Mouse (Mus musculus) spleen, embryonic (tissue): ENCODE data around the gene Metrn.

Experiments used
- CTCF ChIA-PET: fragments of 350-600 bp; sonication (Branson Sonifier 250); formaldehyde crosslinking; loops from one replicate; lab custom pipeline; 2022; lab: Charles Lee

Gene Metrn

DNA sequence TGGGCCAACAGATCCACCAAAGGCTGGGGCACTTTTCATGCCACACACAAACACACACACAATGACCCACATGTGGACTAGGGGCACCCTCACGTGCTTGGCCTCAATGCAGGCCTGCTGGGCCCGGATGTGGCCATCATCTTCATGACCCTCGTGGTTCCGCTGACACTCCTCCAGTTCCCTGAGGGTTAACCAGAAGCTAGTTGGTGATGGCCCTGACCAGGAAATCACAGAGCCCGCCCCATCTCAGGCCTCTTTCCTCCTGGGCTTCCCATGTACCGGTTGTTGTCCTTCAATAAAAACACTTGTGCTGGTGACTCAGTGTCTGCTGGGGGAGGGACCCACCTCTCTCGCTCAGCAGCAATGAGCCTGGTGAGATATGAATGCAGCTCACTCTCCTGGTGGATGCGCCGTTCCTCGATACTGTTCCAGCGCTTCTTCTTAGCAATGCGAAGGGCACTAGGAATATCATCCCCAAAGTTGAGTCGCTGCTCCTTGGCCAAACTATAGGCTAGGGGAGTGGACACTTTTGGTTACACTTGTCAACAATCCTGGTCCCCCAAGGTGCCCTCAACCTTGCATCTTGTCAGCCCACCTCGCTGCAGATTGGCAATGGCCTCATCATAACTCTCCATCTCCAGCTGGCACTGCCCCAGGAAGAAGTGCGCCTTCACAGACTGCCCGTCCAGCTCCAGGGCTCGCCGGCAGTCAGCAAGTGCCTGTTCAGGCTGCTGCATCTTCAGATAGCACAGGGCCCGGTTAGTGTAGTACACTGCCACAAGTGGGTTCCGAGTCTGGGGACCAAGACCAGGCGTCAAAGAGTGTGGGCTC lies 34.7 kb upstream of the Metrn start:
- CTCF ChIA-PET: no interaction called here

DNA sequence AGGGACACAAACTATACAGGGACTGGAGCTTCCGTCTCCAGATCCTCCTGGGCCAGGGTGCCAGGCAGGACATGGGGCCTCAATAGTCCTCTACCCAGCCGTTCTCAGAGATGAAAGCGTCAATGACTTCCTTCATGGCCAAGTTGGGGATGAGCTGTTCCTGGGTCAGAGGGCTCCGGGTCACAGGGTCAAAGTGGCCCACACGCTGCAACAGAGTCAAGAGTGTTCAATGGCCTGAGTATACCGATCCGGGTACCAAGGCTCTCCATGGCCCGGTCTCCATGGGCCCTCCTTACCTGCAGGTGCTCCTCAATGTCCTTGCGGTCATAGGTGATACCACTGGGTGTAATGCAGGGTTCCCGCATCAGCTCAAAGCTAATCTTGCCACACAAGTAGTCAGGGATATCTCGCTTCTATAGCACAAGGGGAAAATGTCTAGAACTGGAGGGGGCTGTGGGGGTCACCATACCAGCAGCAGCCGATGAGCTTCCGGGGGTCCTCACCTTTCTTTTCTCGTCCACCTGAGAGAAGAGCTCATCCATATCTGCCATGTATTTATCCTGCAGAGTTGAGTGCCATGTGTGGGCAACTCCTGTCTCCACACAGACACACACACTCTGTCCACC lies 34.0 kb upstream of the Metrn start:
- CTCF ChIA-PET: interaction anchor here (0.7 kb wide), 1 partner anchor 210 kb away, joined by 5 read pairs; no protein-coding TSS in a partner anchor

DNA sequence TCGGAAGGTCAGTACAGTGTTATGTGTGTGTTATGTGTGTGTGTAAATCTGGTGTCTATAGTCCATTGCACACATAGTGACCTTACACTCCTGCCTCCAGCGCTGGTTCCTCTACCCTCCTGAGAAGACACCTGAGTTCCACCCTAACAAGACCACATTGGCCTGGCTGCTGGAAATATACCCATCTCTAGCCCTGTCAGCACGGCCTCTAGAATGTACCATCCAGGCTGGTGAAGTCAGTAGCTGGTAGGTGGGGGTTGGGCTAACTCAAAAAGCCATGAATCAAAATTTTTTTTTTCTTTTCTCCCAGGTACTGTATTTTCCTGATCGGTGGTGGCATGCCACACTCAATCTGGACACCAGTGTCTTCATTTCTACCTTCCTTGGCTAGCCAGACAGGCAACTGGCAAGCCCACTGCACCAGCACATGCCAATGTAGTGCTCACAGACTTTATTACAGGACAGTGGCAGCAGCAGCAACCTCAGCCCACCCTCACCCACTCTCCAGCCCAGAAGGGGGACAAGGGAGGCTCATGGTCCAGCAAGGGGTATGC lies 33.3 kb upstream of the Metrn start:
- CTCF ChIA-PET: no interaction called here

DNA sequence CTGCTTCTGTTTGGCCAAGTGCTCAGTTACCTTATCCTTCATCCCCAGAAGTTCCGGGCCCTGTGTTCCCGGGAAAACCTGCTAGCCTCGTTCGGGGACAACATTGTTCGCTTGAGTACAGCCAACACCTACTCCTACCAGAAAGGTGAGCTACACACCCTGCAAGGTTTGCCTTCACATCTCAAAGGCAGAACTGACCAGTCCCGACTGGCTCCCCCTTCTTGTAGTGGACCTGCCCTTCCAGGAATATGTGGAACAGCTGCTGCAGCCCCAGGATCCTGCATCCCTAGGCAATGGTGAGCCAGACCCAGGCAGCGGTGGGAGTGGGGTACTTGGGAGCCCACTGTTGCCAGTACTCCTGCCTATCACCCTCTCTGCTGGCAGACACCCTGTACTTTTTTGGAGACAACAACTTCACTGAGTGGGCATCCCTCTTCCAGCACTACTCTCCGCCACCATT lies 32.7 kb upstream of the Metrn start:
- CTCF ChIA-PET: no interaction called here

DNA sequence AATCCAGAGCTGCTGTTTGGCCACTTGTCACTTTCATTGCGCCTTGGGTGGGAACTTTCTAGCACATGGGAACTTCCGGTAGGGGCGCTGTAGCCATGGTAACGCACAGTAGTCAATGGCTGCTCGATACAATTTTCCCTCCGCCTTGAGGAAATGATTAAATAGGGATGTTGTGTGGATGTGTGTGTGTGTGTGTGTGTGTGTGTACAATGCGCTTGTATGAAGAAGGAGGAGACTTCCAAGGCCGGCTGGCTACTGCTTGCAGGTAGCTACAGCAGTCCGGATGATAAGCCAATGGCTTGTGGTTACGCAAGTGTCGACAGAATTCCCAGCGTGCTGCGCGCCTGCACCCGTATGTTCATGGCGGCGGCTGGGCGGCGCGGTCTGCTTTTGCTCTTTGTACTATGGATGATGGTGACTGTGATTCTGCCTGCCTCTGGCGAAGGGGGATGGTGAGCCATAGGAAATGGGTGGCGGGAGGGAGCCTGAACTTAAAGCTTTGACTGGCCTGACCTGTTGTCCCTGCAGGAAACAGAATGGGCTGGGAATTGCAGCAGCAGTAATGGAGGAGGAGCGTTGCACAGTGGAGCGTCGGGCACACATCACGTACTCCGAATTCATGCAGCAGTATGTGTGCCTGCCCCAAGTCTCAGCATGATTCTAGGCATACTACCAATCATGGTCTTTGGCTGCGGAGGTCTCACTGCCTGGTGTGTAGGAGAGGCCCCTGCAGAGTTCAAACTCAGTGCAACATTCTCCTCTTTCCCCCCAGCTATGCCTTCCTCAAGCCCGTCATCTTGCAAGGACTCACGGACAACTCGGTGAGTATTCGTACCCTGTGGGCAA lies 32.0 kb upstream of the Metrn start, which contains the start of gene Jmjd8:
Gene Jmjd8, plus strand, starts transcription at position 156 of the 846 bp plus-strand sequence.
- CTCF ChIA-PET: interaction anchor here (0.7 kb wide), 1 partner anchor 21 kb away, joined by 3 read pairs; no protein-coding TSS in a partner anchor

DNA sequence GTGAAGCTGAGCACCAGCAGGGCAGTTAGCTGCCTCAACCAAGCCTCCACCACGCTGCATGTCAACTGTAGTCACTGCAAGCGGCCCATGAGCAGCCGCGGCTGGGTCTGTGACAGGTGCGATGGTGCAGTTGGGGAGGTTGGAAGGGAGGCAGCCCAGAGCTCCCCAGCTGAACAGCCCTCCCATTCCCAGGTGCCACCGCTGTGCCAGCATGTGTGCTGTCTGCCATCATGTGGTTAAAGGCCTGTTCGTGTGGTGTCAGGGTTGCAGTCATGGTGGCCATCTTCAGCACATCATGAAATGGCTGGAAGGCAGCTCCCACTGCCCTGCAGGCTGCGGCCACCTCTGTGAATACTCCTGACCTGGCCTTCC lies 31.3 kb upstream of the Metrn start:
- CTCF ChIA-PET: interaction anchor here (0.7 kb wide), 1 partner anchor 21 kb away, joined by 3 read pairs; no protein-coding TSS in a partner anchor

DNA sequence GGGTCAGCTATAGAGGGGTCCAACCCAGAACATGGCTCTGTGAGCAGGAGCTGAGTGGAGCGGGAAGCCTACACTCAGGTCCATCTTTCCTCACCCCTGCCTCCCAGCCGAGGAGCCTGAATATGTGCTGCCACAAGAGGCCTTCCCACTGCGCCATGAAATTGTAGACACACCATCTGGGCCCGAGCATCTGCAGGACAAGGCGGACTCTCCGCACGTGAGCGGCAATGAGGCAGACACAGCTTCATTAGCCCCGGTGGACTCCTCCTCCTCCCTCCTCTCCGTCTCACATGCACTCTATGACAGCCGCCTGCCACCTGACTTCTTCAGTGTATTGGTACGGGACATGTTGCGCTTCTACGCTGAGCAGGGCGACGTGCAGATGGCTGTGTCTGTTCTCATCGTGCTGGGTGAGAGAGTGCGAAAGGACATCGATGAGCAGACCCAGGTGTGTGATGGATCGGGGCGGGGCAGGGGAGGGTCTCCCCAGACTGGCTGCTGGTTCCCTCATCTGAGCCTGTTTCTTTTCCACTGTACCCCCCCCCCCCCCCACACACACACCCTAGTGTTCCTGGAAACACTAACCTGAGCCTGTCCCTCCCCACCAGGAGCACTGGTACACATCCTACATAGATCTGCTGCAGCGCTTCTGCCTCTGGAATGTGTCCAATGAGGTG lies 30.7 kb upstream of the Metrn start:
- CTCF ChIA-PET: interaction anchor here (0.7 kb wide), 1 partner anchor 20 kb away, joined by 3 read pairs; no protein-coding TSS in a partner anchor

DNA sequence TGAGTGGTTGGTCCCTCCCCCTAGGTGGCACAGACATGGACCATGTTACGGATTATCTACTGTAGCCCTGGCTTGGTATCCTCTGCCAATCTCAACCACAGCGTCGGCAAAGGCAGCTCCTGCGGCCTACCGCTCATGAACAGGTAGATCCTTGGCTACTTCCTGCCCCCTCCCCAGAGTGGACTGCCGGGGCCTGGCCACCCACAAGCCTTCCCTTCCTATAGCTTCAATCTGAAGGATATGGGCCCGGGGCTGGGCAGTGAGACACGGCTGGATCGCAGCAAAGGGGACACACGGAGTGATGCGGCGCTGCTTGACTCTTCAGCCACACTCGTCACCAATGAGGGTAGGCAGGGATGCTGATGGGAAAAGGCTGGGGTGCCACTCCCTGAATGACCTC lies 30.1 kb upstream of the Metrn start:
- CTCF ChIA-PET: no interaction called here

DNA sequence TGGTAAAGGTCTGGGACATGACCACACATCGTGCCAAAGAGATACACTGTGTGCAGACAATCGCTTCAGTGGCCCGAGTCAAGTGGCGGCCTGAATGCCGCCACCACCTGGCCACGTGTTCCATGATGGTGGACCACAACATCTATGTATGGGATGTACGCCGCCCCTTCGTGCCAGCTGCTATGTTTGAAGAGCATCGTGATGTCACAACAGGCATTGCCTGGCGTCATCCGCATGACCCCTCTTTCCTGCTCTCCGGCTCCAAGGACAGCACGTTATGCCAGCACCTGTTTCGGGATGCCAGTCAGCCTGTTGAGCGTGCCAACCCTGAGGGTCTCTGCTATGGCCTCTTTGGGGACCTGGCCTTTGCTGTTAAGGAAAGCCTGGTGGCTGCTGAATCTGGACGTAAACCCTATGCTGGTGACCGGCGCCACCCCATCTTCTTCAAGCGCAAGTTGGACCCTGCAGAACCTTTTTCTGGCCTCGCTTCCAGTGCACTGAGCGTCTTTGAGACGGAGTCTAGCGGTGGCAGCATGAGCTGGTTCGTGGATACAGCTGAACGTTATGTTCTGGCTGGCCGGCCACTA lies 29.1 kb upstream of the Metrn start:
- CTCF ChIA-PET: no interaction called here

DNA sequence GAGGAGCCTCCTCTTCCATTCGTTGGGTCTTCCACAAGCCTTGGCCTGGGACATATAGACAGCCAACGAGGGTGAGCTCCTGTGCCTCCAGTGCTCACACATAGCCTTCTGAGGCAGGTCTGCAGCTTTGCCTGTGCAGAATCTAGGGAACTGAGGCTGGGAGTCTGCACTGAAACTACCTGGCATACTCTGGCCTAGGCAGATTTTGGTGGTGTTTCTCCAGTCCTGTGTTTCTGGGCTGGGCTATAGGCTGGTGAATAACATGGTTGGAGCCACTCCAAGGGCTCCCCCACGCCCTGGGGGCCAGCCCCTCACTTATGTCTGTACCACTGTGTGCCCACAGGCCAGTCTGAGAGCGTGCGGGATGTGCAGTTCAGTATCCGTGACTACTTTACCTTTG lies 28.4 kb upstream of the Metrn start:
- CTCF ChIA-PET: no interaction called here

DNA sequence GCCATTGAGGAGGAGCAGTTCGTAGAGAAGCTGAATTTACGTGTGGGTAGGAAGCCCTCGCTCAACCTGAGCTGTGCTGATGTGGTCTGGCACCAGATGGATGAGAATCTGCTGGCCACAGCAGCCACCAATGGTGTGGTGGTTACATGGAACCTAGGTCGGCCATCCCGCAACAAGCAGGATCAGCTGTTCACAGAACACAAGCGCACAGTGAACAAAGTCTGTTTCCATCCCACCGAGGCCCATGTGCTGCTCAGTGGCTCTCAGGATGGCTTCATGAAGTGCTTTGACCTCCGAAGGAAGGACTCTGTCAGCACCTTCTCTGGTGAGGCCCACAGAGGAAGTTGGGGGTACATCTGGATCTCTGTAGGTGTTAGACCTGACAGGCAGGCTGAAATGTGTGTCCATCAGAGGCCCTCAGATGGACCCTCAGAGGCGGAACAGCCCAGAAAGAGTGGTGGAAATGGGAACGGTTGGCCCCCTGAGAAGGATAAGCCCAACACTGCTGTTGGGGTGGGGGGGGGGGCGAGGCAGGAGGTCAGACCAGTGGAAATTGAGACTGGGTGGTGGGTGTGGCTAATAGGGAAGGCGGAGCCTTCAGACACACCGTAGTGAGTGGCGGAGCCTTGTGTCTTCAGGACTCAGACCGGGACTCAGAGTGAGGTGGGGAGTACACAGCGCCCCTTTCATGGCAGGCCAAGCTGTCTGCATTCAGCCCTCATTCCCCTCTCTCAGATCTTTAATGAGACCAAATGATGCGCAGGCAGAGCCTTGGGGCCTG lies 27.6 kb upstream of the Metrn start:
- CTCF ChIA-PET: no interaction called here

DNA sequence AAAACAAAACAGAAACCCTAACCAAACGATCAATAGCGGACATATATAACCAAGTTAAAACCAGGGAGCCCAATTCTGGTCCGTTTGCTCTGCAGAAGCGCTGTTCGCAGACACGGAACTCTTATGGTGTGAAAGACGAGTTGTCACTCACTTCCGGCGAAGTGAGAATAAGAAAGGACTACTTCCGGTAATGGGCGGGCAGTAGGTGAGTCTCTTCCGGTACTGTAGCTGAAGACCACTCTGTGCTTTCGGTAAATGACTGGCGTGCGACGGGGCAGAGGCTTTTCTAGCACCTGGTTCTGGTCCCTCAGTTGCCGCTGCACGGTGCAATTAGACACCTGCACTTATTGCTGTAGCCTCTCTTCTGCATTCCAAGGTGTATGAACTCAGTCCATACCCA lies 26.5 kb upstream of the Metrn start, which contains the start of gene Wdr24:
Gene Wdr24, plus strand, starts transcription at position 176 of the 400 bp plus-strand sequence.
- CTCF ChIA-PET: interaction anchor here (0.6 kb wide), 1 partner anchor 20 kb away, joined by 17 read pairs; no protein-coding TSS in a partner anchor

DNA sequence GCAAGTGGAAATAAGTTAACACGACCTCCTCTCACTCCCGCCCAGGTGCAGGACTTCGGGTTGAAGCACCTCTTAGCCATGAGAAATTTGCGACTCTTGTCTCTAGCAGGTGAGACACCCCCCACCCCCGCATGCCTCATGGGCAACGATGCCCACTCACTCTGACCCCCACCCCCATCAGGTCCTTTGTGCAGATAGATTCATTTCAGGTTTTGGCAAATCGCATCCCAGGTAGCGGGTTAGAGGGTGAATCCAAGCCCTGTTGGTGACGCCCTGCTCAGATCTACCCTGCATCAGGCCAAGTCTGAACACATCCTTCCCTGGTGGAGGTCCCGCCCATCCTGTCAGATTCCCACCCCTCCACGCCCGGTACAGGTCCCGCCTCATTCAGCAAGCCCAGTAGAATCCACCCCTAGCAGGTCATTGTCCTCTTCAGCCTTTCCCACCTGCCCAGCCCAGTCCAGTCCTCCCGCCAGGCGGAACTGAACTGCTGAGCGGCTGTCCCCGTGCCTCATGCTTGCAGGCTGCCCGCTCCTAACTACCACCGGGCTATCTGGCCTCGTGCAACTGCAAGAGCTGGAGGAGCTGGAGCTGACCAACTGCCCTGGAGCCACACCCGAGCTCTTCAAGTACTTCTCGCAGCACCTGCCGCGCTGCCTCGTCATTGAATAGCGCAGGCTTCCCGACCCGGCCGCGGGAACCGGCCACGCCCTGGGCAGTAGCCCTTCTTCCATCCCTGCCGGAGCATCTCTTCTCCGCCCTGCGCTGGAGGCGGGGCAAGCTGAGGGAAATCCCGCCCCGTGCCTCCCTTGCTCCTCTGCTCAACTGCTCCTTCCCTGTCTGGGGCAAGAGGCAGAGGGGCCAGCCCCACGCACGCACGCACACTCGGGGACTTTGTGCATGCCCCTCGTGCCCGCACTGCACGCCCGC lies 22.2 kb upstream of the Metrn start:
- CTCF ChIA-PET: no interaction called here

DNA sequence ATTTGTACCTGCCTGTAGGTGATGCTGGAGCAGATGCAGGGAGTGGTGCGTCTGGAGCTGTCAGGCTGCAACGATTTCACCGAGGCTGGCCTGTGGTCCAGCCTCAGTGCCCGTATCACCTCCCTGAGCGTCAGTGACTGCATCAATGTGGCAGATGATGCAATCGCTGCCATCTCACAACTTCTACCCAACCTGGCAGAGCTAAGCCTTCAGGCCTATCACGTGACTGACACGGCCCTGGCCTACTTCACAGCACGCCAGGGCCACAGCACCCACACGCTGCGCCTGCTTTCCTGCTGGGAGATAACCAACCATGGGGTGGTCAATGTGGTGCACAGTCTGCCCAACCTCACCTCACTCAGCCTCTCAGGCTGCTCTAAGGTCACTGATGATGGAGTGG lies 20.7 kb upstream of the Metrn start:
- CTCF ChIA-PET: no interaction called here

DNA sequence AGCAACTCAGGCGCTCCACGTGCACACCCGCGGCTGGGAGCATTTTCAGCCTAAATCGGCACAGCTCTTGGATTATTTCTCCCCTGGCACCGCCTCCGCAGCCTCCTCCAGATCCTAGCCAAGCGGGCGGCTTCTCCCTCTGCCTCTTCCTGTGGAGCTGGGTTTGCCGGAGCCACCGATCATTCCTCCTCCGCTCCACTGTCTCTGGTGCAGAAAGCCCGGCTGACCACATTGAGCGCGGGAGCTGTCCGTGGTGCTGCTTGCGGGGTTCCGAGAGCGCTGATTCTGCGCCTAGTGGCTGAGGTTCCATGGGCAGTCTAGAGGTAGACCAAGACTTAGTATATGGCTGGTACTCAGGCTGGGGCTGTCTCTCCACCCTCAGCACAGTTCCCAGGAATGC lies 16.5 kb upstream of the Metrn start:
- CTCF ChIA-PET: no interaction called here

DNA sequence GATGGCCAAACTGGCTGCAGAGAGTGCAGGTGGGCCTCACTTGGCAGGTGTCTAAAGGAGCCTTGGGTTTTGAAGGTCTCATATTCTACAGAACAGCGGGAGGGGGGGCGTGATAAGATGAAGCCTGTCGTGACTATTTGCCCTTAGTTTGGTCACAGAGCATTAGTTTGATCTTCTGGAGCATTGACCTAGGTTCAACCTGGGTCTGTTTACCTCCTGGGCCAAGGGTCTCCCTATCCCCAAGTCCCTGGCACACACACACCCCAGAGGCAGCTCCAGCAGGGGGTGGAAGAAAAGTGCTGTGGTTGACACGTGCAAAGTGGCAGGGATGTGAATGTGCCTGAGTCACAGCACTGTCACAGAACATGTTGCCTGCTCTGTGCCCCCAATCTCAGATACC lies 14.0 kb upstream of the Metrn start:
- CTCF ChIA-PET: no interaction called here

DNA sequence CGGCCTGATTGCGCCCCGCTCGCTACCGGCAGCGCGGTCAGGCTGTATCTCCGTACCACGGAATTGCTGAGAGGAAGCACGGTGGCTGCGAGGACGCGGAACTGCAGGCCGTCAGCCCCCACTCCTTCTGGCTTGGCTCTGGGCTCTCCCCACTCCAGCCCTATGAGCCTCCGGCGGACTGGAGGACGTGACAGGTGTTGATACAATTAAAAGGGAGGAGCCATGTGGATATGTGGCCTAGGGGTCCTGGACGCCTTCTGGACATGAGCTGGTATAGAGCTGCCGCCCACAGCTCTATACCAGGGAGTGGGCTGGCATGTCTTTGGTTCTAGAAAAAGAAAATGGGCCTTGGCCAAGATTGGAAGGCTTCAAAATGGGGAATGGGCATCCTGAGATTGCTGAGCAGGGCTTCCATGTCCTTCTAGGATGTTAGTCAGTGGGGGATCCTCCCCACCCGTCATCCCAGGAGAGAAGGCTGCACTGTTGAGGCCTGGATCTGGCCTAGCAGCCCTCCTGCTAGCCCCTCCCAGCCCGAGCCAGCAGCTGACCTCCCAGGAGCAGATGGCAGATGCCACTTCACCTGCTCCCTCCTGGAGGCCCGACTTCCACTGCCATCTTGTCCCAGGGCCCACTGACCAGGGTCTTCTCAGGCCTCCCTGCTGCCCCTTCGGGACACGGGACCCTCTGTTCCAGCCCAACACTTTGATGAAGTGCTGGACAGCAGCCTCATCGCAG lies 12.8 kb upstream of the Metrn start:
- CTCF ChIA-PET: no interaction called here
